Mouse (Mus musculus) c-Kit-negative CD71-positive TER-119-positive erythroid progenitor cells, embryonic 14.5 days (primary cell): Measurements from ENCODE around the gene Mical3.

ENCODE experiments used
- DNase-seq: peaks from one replicate; pipeline ENCODE4 v3.0.0-alpha.2; 2013; ENCODE audit warnings: low read depth, low spot score

The Mical3 gene

DNA sequence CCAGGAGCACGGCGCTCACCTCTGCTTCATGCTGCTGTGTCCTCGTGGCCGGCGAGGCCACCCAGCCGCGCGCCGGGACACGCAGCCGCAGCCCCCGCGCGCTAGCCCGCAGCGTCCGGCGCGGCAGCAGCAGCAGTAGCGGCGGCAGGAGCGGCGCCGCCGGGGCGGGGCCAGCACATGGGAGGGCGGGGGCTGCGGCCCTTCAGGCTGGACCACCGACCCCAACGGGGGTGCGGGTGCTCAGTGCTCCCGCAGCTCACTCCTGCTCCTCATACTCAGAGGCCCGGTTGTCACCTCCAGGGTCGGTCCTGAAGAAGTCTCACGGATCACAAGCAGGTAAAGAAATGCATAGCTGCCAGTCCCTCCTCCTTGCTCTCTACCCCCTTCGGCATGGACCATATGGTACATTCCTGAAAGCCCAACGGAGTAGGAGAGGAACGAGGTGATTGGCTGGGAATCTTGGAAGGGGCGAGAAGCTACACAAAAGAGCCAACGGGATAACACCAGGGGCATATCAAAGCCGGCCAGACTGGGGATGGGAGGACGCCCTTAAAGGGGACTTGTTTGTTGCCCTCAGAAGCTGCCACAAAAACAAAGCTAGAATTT, 20.7 kb downstream of the Mical3 start:
- peak; percentile 95 for DNase-seq

DNA sequence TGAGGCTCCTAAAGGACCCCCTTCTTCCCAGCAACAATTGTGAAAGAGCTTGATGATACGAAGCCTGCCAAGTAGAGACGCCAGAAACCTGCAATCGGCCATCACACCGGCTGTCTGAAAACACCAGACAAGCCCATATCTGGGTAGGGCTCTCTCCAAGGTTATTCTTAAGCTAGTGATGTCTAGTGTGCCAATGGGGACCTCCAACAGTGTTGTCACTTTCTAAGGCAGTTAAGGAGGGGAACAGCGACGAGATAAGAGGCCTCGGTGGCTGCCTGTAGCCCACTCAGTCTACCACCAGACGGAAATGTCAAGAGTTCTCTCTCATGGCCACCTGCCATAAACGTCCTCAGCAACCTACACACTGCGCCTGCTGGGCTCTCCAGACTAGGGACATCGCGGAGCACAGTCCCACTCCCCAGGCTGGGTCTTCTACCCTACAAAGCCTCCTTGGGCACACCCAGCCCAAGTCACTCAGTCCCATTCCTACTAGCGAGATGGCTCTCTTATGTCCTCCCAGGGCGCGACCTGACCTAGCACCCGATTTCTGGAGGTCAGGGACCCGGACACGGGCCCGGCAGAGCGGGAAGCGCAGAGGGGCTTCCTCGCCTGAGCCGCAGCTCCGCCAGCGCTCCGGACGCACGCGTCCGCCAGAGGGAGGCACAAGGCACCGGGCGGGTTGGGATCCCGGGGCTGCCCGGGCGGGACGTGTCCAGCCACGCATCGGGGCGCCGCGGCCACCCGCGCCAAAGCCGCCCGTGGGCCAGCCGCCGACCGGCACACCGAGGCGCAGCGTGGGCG, 21.4 kb downstream of the Mical3 start:
- no peak for DNase-seq

DNA sequence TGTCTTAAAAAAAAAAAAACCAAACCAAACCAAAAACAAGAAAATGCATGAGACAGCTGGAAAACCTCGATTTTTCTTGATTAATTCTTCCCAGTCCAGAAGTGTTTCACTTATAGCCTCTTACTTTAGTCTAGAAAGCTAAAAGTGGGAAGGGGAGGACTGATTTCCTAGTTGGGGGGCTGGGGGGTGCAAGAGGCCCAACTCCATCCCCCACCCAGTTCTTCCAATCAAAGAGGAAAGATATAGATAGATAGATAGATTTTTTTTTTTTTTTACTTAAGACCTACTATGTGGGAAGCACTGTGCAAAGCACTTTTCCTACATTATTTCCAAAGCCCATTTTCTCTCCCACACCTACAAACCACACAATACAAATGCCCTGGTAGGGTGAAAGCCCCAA, 22.7 kb downstream of the Mical3 start:
- no peak for DNase-seq

DNA sequence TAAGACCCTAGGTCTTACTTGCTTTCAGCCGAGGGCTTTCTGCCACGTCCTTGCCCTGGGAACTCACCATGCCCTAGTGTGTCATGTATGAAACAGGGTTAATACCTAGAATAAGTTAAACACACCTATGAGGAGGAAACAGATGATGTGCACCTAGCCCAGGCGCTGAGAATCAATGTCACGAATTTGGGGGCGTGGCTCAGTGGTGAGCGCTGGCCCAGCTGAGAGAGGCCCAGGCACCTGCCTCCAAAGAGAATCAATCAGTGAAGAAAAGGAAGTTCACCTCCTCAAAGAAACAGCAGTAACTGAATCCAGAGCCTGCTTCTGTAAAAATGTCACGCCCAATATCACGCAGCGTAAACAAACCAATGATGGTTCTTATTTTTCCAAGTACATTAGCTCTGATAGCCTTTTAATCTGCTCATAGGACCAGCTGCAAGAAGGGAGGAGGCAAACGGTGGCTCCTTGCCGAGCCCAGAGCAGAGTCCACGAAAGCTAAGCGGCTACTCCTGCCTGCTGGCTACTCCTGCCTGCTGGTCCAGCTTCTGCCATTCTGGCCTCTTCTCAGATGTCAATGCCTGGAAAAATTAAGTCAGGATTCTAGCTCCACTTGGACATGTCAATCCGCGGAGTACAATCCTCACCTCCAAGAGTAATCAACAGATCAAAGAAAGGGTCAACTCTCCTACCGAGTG, 23.9 kb downstream of the Mical3 start:
- DNase-seq: no peak

DNA sequence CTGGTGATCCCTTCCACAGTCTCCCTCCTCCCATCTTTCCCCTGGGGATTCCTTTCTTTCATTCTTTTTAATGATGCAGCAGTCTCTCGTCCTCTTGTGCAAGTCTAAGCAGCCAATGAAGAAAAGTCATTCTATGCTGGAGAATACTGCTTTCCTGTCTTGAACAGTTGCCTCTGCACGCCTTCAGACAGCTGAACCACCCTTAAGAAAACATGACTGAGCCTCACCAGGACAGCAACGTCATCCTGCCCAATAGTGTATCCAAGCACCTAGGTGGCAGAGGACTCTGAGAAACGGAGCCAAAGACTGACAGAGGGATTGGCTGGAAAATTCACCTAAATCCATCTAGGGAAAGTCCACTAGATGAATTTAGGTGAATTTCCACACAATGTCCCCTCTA, 25.1 kb downstream of the Mical3 start:
- DNase-seq: no peak

DNA sequence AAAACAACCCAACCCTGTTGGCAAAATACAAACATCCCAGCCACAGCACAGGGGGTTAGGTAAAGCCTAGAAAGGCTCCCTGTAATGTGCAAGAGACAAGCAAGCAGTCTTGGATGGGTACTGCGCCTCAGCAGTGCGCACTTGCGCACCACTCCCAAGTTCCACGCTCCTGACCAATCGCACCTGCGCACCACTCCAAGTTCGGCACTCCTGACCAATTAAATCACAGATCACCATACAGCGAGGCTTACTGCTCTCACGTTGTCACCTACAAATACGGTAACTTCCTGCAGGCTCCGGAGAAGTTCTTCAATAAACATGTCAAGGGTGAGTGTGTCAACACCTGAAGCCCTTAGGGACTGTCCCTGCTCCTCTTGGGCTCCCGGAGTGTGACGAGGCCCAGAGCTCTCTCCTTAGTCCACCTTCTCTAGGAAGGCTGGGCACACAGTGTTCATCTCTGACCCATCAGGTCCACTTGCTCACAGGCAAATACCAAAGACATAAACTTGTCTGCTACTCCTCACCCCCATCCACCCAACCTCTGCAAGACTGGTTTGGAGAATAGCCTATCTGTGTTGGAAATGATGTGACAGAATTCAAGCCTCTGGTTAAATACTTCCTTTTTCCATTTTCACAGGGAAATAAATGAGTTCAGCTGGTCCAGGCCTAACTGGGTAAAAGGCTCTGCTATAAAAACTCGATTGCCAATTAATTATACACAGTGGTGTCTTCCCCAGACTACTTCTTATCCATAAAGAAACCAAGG, 27.2 kb downstream of the Mical3 start:
- no peak for DNase-seq

DNA sequence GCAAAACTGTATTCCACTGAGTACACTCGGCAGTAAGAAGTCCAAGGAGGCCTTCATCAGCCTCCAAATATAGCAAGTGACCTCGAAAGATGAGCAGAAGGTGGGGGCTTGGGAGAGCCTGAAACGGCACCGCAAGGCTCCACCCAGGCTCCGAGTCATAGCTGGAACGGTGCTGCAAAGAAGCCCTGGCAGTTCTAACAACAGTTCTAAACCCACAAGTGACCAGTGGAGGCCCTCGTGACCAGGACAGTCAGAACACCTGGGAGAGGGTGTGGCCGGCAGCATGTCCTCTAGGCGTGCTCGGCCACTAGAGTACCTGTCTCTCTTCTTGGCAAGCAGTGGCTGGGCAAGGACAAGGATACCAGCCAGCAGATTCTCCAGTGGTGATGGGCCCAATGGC, 27.9 kb downstream of the Mical3 start:
- DNase-seq: no peak

DNA sequence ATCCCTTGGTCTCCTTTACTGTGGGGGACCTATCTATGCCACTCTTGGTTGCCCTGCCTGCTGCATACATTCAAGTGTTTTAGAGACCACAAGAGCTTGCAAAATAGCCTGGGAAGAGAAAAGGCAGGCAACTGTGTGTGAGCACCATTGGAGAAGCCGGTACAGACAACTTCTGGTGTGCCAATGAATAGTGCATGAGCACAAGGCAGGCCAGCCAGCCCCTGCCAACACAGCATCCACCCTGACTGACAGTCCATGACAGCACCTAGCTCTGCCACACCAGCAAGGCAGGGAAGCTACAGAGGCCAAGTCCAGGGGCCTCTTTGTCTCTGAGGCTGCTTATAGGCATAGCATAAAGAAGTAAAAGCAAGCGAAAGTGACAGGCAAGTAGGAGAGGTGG, 28.7 kb downstream of the Mical3 start:
- DNase-seq: no peak

DNA sequence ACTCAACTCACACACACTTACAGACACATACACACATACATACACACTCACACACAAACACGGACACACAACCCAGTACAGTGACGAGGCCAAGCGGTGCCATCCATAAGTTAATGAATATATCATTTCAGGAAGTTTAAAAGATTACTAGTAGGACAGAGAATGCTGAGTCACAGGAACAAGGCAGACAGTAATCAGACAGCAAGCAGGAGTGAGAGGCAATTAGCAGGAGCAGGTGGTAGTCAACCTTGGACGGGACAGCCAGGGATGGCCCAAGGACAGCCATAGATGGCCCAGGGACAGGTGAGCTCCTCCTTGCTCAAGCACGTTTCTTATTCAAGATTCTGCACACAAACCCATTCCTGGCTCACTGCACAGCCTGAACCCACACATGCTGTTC, 29.6 kb downstream of the Mical3 start:
- DNase-seq: no peak

DNA sequence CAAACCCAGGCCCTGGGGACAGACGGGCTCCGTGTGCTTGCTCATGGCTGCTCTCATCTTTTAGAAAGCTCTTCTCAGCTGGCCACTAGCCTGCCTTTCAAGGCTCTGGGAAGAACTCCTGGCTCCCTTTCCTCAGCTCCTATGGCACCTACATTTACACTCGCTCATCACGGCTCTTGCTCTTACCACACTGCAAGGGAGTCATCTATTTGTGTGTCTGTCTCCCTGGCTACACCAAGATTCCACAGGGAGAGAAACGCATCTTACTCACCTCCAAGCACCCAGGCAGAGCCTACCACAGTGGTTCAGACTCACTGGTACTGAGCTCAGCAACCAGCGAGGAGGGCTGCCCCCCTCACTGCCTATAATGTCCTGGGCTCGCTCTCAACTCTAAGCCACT, 31.0 kb downstream of the Mical3 start:
- no peak for DNase-seq

DNA sequence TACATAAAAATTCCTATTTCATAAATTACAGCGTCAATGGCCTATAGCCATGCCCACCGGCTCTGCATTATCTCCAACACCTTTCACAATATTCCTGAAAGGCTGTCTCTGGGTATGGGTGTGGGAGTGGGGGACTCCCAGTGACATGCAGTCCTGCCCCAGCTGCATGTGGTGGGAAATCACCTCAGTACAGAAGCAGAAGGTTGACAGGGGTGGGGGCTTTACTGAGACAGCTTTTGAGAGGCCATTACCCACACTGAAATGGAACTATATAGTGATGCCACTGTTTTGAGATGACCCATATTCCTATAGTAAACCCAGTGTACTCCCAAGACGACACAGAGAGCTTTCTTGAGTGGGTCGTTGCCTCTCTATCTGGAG, 31.6 kb downstream of the Mical3 start:
- DNase-seq: no peak

DNA sequence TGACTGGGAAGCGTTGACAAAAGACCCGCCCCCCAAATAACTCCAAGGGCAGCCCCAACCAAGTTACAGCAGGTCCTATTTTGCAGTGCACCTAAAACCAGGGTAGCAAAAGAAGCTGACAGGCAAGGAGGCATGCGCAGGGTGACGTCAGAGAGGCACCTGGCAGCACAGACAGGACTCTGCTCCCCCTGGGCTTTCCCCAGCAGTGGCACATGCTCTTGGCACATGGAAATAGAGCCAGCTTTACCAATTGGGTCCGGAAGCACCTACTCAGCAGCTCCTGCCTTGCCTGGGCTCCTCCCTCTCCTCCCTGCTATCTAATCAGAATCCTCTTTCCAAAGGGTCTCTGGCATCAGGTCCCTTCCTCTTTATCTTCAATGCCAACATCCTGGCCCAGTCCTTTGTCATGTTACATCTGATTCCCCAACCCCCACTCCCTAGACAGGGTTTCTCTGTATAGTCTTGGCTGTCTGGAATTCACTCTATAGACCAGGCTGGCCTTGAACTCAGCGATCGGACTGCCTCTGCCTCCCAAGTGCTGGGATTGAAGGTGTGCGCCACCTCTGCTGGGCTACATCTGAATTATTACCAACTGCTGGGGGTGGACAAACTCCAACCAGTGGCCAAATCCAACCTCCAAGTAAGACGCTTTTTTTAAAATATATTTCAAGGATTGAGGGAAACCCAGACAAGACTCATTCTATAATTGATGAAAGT, 32.1 kb downstream of the Mical3 start:
- DNase-seq: no peak

DNA sequence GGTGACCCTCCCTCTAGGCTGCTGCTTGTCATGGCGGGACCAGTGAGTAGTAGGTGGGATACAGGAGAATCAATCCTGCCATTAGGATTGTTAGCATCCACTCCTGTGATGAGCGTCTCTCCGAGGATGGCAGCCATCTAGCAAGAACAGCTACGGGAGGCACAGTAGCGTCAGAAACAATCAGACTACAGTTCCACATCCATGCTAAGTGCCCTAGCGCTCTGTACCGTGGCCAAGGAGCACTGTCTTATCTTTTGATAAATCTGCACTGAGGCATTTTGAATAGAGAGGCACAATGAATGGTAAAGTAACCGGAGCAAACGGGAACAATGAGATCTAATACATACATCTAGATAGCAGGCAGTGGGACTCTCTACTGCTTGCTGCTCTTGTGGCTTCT, 32.7 kb downstream of the Mical3 start:
- DNase-seq: no peak

DNA sequence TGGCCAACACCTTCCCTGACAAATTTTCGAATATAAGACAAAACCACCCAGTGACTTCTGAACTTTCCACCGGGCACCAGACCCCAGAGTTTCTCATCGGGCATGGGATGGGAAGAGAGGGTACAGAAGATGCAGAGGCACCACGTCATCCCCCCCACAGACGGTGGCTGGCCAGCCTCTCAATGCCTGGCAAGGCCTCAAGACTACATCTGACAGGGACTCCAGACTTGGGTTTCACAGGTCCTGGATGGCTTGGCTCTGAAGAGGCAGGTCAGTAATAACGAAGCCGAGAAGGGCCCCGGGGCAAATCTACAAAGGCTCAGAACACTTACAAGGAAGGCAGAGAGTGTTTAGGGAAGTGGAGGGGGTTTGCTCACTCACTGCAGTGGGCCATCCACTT, 33.9 kb downstream of the Mical3 start:
- DNase-seq: no peak

DNA sequence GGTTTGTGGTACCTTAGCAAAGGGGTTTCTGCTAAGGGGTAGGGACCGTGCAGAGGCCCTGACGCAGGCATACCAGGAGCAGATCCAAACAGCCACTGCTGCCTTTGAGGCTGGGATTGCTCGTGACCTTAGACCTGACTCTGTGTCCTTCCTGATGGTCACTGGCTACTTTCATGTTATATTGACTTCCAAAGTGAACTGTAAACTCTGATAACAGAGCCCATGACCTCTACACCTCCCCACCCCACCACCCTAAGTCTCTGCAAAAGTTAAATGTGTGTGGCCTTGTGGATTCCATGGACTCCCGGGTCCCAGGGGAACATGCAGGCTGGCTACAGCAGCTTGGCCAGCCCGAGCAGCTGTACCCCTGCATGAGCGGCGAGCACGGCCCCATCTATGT, 34.4 kb downstream of the Mical3 start:
- DNase-seq: no peak

DNA sequence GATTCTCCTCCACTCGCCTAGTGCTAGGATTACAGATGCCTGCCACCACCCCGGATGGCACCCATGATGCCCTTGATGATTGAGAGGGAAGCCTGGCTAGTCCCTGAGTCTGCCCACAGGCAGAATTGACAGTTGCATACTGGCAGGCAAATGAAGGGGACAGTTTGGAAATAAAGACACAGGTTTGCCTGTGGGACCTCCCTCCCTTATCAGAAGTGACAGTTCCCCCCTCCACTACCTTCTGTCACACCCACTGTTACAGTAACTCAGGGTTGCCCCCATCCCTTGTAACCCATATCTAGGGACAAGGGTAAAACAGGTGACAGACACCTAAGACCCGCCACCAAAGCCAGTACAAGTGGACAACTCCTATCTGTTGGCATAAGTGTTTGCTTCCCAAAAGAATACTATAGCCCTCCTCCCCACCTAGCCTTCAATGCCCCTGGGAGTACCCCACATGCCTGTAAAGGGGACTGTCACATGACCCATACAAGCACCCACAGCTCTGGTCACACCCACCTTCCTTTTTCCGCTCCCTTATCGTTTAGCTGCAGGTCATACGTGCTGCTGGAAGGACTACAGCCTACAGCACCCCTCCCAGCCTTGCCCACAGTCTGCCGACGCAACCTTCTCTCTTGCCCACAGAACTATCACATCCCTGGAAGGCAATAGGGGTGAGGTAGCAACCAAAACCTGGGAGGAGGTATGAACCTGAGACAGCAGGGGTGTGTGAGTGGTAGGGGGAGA, 37.0 kb downstream of the Mical3 start:
- peak; percentile 77 for DNase-seq

DNA sequence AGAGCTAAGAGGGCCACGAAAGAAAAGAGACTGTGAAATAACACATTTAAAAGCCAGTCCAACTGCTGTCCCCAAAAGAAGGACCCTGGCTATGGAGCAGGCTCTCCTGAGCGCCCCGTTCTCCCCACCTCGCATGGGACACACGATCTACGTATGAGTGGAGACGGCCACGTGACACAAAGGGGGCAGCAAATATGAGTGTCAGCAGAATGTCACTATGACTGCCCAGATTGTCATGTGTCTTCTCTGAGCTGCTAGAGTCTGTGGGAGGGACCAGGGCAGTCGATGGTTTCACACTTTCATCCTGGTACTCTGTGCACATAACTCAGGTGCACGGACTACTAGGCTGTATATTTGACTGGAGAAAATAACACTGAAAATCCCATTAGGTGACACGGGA, 40.0 kb downstream of the Mical3 start:
- no peak for DNase-seq

DNA sequence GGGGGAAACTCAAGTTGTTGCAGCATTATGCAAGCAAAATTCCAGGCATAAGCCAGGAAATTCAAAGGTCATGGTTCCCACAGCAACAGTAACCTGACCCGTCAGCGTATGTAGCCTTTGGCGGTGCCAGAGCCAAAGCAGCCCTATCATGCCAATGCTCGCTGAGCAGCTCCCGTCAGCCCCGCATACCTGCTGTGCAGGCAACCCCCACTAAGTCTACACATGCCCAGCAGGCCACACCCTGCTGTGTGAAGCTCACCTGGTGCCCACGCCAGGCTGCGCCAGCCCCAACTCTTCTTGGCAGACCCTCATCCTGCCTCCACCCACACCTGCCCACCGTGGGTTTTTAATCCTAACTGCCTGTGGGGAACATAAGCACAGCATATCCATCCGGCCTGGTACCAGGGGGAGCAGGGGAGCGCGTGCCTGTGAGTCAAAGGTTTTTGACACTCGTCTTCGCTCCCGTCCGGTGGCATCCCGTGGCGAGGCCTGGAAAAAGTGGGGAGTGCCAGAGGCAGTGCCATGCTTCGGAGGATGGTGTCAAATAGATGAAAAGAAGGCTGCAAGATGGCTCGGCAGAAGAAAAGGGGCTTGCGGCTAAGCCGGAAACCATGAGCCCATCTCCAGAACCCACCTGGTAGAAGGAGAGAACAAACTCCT, 43.1 kb downstream of the Mical3 start:
- no peak for DNase-seq

DNA sequence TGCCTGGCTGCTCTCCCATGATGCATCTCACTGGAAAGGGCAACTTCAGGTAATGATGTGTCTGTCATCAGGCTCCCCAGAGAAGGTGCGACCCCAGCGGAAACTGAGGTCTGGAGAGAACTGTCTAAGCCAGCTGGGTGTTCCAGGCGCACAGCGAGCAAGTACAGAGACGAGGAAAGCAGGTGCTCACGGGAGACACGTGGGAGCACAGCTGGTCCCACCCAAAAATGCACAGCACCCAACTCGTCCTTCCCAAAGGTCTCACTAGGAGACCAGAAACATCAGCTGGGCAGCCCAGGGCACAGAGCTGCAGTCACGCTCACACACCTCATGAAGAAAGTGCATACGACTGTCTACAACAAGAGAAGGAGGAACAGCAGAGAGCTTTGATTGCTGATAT, 43.7 kb downstream of the Mical3 start:
- no peak for DNase-seq

DNA sequence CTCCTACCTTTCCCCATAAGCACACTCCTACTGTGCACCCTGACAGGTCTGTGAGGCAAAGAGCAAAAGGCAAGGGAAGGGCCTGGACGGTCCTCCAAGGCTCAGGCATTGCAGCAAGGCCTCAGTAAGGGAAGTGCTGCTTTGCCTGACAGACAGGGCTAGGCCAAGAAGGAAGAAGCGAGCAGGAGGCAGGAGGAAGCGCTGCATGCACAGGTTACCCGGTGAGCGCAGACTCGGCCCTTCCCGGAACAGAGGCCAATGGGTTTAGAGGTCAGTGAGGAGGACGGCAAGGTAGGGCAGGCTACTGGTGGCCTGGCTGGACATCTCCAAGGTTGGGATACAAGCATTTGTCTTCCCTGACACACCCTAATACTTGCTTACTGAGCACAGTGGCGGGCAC, 44.6 kb downstream of the Mical3 start:
- no peak for DNase-seq
